Mouse (Mus musculus) spleen, postnatal 4 days (tissue): ENCODE results near the gene Snhg11.
"Not testable (repeated sequence)": the region's sequence is repeated elsewhere in the genome, so short reads cannot be mapped to it uniquely, and the experiment has no call there.

Experiments
- DNase-seq, 2 experiments: peaks; one replicate each; pipeline ENCODE4 v3.0.0; 2022; ENCODE audit warnings: low spot score in 2 of 2

Gene Snhg11

DNA sequence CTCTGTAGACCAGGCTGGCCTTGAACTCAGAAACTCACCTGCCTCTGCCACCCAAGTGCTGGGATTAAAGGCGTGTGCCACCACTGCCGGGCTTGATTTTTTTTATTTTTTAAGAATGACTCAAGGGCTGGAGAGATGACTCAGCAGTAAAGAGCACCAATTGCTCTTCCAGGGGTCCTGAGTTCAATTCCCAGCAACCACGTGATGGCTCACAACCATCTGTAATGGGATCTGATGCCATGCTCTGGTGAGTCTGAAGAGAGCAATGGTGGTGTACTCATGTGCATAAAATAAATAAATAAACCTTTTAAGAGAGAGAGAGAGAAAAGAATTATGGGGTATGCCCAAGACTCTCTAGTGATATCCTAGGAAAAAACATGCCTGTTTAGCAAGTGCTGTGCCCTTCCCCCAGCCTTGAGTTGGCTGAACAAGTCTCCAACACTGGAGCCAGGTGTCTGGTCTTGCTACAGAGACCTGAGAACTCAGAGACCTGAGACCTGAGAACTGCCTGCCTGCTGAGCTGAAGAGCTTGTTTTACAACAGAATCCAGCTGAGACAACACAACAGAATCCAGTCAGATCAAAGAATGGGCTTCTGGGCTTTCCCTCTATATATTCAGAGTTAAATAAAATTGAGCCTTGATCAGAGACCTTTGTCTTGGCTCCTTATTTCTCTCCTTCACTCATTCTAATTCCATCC is 5.8 kb upstream of the Snhg11 start:
- DNase-seq, result no peak

DNA sequence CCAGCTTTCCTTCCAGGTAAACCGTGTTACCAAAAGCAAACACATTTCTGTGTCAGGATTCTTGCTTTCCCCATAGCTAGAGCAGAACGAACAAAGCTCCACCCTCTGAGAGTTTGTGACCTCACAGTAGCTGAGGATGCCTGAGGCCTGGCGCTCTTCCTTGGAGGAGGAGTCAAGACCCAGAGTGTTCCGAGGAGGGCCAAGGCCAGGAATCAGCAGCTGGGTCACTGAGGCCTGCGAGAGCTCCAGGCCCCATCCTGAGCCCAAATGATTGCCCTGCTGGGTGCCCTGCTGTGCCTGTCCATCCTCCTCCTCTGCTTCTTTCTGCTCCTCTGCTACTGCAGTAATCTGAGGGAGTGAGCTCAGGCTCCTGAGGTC is 5.3 kb upstream of the Snhg11 start:
- DNase-seq, result peak in 1 of 2 experiments; percentile 57

DNA sequence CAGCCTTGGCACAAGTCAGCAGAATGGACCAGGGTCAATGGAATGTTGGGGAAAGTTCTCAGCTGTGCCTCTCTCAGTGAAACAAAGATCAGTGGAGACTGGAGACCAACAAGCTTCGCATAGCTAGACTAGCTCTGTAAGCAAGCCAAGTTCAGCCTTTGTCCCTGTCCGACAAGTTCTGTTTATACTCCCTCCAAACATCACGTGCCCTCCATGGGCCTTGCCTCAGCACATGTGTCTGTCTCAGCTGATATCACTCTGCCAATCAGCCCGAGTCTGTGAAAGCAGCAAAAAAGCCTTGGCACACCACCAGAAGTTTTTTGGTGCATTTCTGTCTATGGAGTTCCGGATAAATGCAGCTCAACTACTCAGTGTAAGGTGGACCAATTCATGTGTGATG is 2.4 kb upstream of the Snhg11 start:
- DNase-seq, result peak; percentile 47 to 60

DNA sequence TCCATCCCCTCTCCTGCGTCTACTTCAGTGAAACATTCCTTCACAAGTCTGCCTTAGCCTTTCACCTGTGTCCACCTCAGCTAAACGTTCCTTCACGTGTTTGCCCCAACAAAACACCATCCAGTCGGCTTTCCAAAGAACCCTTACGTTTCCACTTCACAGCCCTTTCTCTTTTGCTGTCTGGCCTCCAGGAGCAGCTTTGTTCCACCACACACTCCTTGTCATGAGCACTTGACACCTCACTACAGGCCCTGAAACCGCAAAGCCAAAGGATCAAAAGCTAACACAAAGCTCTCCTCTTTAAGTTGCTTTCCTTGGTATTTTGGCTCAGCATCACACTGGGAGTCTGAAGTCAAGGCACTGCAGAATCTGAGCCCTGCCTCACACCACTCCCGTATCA is 1.9 kb upstream of the Snhg11 start:
- no peak for DNase-seq

DNA sequence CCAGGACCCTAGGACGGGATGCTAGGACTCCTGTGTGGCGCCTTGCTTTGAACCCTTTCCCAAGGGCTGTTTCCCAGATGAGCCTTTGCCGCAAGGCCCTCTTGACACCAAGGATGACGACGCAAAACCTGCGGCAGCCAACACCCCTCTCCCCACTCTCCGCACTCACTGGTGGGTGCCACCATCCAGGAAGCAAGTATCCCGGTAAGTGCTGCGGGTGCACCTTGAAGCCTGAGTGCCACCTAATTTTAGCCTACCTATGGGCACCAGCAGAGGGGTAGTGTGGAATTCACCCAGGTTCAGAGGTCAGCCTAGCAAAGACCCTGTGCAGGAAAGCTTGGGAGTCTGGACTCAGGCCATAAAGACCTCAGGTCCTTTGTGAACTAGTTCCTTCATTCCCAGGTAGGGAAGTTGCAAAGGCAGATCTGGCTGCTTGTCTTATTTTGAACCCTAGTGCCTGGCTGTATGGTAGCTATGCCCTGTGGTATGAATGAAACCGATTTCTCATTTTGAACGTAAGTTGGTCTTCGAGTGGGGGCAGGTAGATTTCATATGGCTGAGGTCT is 767 bp downstream of the Snhg11 start:
- DNase-seq, result no peak

DNA sequence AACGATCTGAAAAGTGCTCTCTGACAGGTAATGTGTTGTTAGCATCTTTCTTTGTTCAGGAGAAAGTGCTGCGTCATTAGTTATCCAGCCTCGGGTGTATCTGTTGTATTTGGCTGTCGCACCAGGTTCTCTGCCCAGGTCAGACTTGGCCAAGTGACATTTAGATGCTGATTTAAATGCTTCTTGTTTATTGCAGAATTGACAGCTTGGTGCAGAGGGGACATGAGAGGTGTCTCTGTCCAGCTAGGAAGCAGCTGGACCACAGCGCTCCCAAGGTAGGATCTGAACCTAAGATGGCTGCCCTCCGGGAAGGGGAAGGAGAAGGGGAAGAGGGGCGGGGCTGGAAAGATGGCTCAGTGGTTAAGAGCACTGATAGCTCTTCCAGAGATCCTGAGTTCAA is 1.4 kb downstream of the Snhg11 start:
- no peak for DNase-seq

DNA sequence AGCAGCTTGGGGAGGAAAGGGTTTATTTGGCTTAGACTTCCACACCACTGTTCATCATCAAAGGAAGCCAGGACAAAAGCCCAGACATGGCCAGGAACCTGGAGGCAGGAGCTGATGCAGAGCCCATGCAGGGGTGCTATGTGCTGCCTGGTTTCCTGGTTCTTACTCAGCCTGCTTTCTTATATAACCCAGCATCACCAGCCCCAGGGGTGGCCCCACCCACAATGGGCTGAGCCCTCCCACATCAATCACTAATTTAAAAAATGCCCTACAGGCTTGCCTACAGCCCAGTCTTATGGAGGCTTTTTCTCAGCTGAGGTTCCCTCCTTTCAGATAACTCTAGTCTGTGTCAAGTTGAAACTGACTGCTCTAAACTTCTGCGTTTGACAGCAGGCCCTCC is 2.4 kb downstream of the Snhg11 start:
- peak in 1 of 2 experiments; percentile 54 for DNase-seq

DNA sequence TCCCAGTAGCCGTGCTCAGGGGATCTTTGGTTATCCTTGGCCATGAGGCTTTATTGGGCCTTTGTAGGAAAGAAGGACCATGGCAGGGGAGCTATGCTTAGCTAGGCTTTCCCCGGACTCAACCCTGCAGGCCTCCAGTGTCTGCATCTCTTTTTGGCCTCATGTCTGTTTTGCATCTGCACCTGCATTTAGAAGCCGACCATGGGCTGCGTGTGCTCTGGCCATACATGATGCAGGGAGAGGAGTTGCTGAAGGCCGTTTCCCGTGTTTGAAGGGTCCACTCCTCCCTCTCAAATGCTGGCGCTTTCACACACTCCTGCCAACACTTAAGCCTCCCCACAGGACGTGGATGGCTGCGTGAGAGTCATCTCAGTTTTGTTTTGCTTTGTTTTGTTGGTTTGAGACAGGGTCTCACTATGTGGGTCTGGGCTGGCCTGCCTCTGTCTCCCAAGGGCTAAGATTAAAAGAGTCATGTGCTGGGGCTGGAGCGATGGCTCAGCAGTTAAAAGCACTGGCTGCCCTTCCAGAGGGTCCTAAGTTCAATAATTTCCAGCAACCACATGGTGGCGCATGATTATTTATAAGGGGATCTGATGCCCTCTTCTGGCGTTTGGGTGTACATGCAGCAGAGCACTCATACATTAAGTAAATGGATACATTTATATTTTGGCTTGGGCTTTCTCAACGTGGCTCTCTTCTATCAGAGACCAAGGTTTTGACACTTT is 4.1 kb downstream of the Snhg11 start:
- DNase-seq, result peak; percentile 51 to 73

DNA sequence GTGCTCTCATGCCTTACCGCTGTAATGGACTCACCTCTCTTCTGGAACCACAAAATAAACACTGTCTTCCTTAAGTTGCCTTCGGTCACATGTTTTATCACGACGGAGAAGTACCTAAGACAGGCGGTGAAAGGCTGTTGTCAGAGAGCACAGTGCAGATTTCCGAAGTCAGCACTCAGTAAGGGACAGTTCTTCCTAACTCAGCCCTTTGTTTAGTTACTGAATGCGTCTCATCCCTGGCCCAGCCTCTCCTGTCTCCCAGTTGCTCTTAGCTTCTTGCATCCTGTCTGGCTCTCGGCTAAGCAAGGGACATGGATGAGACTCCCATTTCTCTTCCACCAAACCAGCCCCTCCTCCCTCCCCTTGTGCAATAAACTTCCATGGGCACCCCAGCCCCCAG is 10.6 kb downstream of the Snhg11 start:
- no peak for DNase-seq

DNA sequence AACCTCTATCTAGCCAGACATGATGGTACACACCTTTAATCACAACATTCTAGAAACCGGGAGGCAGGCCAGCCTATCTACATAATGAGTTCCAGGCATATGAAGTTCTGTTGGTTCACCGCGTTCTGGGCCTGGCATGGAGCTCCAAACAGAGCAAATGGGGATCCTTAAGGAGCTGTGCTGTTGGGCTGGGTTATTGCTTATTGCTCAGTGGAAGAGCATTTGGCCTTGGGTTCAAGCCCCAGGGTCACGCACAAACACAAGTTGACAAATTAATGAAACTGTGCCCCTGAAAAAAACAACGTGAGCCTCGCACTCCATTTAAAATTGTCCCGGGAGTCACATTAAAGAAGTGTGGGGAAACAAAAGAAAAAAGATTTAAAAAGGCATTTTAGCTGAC is 14.0 kb downstream of the Snhg11 start:
- no peak for DNase-seq

DNA sequence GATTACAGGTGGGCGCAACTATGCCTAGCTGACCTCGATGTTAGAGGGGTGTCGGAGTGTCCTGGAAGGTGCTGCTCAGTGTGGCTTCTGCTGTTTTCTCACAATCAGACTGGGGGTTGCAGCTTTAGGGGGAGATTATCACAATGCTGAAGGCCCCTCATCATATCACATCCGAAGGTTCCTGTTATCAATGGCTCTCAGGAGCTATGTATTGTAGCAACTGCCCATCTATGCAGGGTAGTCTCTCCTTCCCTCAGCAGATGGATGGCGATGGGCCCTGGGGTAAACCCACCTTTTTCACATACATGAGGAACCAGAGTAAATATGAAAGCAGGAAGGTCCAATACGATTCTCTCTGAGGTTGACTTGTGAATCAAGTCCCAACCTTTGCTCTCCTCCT is 20.9 kb downstream of the Snhg11 start:
- no peak for DNase-seq

DNA sequence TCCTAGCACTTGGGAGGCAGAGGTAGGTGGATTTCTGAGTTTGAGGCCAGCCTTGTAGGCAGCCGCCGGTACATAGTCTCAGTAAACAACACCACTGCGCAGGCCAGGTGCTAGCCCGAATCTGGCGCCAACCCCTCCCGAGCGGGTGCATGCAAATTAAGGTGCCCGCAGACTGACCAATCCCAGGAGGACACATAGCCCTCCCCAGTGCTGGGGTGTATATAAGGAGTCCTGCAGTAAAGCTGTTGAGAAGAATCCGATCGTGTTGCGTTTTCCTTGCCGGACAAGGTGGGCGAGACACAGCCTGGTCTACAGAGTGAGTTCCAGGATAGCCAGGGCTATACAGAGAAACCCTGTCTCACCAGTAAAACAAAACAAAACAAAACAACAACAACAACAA is 21.7 kb downstream of the Snhg11 start:
- not testable (repeated sequence) for DNase-seq

DNA sequence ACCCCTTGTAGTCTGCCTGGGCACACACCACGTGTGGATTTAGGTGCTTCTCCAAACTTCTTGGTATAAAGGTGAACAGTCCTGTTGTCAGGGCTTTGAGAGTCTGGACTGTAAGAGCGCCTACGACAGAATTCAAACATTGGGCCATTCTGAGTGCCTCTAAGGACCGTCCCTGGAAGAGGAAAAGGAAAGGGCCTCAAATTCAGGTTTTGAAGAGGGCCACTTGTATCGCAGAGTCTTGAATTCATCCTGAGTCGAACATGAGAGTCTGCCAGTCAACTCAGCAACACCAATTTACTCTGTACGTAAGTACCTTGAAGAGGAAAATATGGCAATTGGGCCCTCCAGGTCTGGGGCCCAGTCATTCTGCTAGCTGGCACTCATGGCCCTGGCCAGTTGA is 27.5 kb downstream of the Snhg11 start:
- DNase-seq, result no peak

DNA sequence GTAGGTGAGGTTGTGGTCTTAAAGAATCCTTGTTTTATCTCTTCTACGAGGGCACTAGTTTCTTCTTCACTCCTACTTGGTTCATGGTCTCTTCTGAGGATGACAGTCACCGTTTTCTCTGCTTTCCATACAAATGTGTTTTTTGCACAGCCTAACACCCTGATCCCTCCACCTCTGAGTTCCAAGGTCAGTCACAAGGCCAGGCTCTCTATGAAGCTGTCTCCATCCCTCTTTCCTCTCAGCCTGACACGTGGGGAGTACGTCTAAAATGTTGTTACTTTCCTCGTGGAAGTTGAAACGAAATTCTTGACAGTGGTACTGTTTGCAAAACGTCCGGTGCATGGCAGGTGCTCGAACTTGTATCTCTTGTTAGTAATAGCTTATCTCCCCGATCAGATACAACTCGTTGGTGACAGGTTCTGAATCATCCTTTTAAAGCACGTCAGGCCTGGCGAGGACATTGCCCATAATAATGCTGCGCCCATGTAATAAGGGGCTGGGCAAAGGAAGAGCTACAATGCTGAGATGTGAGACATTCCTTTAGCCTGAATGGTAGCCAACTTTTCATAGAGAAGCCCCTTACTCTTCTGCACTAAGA is 33.7 kb downstream of the Snhg11 start:
- DNase-seq, result no peak

DNA sequence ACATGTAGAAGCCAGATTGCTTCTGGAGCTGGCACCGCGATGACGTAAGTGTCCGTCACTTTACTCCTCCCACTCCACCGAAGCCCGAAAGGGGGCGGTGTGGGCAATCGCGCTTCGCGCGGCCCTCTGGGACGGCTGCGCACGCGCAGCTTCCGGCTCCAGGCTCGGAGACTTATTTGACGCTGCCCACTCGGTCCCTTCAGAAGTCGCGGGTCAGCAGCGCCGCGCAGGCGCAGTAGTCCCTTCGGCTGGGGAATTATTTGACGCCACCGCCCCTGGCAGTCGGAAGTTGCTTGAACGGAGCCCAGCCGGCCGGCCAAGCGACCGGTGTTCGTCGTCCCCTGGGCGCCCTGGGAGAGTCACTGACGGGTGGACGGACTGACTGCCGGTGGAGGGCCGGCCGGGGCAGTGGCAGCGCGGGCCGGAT is 34.2 kb downstream of the Snhg11 start, which contains the start of gene Ralgapb:
Gene Ralgapb (plus strand): TSS at position 254 of the 427 bp plus-strand sequence.
- DNase-seq, result peak; percentile 98 to 100

DNA sequence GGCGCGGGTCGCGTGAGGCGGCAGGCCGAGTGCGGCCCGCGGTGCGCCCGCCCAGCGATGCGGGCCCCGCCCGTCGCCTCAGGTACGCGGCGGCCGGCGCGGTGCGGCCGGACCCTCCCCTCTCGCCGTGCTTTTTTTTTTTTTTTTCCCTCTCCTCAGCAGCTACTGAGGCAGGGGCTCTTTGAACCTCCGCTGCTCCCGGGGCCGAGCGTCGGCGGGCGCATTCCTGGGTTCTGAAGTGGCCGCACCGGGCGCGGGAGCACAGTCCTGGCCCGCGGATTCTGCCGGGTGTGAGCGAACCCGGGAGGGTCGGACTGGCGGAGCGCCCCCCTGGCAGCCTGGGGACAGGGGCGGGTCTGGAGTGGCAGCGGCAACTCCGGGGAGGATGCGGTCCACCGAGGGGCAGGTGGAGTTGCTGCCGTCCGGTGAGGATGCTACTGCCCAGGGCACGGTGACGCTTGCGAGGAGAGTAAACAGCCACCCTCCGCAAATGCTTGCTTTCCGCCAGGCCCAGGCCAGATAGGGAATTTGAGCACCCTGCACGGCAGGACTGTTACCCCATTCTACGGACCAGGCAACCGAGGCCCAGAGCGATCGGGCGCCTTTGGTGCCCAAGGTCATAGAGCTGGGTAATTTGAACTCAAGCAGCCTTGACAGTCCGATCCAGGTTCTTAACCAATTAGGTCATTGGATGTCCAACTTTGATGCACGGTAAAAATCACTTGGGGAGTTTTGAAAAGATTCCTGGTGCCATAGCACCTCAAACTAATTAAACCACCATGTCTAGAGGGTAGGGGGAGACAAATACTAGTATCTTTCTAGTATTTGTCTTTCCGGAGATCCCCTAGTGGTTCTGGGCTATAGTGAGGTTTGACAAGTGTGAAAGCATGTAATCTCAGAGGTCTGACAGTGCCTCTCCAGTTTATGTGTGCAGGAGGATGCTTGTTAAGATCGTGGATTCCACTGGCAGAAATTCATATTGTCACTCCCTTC is 34.9 kb downstream of the Snhg11 start:
- peak; percentile 50 to 82 for DNase-seq

DNA sequence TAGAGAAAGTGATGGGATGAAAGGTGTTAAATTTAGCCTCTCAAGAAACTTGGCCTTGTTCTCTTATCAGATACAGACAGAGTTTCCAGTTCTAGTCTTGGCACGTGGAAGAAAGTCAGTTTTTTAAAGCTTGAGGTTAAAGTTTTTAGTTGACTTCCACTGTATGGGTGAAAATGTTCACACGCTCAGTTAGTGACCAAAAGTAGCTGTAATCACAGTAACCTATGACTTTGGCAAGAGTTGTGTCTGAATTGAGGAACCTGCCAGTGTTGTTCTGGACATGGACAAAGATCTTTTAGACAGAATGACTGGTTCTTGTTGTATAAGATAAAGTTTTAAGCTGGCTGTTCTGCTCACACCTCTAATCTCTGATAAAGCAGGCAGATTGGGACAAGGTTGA is 37.8 kb downstream of the Snhg11 start:
- no peak for DNase-seq

DNA sequence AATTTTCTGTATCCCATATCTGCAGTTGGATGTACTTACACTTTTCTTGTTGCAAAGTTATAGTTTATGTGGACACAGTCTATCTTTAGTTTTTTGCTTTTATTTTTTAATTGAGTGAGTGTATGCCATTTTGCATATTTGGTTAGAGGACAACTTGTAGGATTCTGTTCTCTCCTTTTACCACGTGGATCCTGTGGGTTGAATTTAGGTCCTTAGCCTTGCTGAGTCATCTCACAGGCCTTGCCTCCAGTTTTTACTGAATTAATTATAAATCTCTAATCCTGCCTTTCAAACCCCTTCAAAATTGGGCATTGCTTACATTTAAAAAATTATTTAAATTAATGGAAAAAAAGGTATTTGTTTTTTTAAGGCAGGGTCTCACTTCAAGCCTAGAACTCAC is 40.4 kb downstream of the Snhg11 start:
- no peak for DNase-seq

DNA sequence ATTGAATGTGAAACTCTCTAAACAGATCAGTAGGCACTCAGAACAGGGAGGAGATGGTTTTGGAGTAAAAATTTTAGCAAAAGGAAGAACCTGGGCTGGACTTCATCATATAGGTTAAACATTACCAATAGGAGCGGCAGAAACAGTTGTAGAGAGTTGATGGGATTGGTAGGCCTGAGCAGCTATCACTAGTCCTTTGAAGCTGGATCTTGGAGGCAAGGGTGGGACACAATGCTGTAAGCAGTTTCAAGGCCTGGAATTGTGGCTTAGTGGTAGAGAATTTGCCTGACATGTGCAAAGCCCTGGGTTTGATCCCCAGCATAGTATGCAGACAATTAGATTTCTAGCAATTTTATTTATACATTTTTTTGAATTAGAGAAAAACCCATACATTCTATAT is 43.2 kb downstream of the Snhg11 start:
- no peak for DNase-seq
